Mouse (Mus musculus): Measurements from ENCODE around the gene Slc22a14.

DNA sequence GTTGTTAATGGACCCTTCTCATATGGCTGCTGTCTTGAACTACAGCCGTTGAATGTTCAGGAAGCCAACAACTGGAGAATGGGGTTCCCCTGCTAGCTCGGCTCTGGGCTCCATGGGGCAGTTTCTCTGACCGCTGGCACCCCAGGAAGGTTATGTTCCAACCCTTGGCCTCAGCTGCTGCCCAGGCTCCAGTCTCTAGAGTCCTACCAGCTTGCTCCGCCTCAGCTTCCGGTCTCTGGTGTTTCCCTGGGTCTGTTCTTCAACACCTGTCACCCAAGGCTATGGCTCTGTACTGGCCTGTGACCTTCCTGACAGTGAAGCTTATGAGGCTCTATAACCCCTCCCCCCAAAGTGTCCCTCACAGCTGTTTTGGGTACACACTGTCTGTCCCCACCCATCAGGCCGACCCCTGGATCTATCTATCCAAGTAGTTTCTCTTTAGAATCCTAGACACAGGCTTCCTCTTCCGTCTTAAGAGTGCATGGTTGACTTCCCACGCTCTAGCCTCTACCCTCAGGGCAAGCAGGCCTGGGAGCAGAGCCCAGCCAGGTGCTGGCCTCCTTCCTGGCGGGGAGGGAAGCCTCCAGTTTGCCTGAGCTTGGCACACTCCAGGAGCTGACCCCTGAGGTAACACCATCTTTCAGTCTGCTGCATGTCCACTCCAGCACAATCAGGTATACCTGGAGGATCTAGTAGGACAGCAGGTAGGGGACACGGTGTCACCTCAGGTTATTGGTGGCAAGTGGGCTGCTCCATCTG is 14.2 kb downstream of the Slc22a14 start:
- TF ChIP-seq CTCF (IDR thresholded peaks at IDR 0.05): no peak
- no peak for TF ChIP-seq EP300 (IDR thresholded peaks at IDR 0.05)
